Mouse (Mus musculus) cerebellum, postnatal 14 days (tissue): ENCODE measurements around the gene Nog.

ENCODE experiments used
- DNase-seq, 2 experiments: peaks; one replicate each; pipeline ENCODE4 v3.0.0; 2021; ENCODE audit warnings: mixed read lengths in 2 of 2

Gene Nog

DNA sequence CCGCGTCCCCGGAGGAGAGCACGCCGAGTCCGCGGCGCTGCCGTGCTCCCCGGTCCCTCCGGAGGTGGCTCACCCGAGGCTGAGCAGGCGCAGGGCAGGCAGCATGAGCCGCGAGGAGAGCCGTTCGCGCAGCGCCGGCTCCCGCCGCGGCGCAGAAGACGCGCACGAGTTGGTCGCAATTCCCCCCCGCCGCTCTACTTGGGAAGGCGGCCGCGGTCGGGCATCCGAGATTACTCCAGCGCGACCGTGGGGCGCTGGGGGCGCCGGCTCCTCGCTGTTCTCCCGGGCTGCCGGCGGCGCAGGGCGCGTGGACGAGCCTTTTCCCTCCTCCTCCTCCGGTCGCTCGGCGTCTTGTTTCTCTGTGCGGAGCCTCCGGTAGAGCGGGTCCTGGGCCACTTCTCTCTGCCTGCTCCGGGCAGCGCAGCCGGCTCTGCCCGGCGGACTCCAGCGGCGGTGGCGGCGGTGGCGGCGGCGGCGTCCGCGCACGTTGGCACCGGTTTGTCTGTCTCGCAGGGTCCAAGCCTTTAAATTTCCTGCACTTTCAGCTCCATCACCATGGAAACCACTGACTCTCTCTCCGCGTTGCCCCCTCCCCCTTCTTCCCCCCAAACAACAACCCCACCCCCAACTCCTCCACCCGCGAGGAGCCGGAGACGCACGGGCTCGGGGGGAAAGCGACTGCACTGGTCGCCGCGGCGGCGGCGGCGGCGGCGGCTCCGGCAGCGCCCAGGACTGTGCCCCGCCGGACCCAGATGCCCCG, at the start of gene Nog:
TSS of gene Nog (minus strand) at position 277 of the 760 bp plus-strand sequence.
- peak; percentile 50 to 65 for DNase-seq

DNA sequence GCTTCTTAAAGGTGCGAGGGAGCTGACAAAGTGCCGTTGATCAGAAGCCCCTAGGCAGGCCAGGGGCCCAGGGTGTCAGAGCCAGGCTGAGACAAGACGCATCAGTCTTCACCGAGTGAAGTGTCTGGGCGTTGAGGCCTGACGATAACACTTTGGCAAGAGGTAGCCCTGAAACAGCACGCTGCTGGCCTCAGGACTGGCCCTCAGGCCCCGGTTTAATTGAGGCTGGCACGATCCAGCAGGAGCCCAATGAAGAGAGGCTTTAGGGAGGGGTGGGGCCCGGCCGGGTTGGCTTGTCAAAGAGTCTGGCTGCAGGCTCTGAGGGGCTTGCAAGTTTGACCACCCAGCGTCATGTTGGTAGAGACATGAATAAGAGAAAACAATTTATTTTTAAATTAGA, 38.1 kb upstream of the Nog start:
- peak; percentile 39 to 58 for DNase-seq

DNA sequence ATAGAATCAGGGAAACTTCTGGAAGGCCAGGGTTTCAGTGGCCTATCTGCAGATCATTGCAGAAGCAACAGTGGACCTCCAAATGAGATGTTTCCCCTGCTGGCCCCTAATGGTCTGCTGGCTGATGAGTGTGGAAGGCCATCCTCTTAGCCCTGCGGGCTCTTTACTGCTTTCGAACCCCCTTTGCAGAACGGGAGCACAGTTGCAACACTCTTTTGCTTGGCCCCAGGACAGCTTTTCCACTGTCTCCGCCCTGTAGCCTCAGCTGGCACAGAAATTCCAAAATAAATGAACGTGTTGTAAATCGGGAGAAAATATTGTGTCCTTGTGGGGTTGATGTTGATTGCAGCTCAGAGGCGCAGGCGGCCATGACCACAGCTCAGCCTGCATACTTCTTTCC, 37.7 kb upstream of the Nog start:
- no peak for DNase-seq

DNA sequence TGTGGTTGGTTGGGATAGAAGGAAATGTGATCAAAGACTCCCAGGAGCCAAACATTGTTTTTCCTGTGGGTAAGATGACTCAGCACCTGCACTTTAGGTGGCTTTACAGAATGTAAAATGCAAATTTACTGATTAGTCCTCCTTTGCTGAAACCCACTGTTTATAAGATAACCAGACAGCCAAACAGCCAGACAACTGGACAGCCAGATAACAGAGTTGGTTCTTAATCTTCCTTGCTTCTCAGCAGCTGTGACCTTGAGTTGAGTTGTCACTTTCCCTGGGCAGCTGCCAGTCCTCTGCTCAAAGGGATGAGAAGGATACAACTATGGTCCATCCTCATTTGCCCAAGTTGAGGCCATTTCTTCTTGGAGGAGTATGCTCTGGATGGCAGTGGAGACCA, 35.8 kb upstream of the Nog start:
- DNase-seq = no peak

DNA sequence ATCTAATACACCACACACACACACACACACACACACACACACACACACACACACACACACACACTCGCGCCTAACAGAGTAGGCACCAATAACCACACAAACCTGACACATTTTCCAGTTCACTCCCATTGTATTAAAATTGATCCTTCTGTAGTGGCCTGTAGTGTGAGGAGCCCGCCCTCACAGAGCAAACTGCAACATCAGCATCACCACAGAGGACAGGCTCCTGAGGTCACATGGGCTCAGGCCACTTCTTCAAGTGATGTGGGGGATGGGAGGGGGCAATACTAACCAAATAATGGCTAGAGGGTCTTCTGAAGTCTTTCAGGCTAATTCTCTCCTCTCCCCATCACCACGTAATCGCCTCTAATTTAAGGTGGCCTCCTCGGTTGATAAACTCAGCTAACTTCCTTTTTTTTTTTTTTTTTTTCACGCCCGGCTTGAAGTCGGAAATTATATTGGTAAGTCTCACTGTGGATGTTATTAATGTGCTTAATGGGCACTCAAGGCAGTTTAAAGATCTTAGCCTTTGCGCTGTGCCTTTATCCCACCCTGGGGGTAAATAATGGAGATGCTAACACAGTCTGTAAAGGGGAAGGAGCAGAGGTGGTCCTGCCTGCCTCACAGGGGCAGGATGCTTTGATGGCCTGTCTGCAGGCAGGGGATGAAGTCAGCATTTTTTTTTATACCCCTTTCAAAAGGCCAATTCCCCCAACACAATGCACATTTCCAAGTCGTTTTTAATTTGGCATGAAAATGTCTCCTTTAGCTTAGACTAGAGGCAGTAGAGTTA, 25.2 kb upstream of the Nog start:
- DNase-seq = no peak

DNA sequence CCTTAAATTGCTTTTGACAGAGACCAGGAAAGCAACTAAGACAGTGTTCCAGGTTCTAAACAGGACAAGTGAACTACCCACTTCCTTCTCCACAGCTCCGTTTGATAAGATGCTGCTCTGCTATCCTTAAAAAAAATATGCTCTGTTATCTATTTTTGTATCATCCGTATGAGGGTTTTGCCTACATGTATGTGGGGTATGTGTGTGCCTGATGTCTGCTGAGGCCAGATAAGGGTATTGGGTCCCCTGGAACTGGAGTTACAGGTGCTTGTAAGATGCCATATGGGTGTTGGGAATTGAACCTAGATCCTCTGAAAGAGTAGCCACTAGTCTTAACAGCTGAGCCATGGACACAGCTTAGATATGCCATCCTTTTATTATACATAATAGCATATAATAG, 19.6 kb upstream of the Nog start:
- no peak for DNase-seq

DNA sequence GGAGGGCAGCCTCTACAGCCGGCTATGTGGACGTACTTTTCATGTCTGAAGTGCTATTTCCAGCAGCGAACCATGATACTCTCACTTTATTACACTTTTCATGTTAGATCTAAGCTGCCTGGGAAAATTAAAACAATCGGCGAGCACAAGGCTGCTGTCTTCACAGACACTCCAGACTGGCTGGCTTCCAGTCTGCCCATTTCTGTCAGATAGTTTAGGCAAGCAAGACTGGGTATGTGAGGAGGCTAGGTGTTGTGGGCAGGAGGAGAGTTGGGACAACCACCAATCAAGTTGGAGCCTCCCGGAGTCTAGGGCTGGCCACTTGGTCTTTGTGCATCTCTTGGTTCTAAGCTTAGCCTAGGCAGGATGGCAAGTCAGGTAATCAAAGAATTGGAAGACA, 17.5 kb upstream of the Nog start:
- no peak for DNase-seq

DNA sequence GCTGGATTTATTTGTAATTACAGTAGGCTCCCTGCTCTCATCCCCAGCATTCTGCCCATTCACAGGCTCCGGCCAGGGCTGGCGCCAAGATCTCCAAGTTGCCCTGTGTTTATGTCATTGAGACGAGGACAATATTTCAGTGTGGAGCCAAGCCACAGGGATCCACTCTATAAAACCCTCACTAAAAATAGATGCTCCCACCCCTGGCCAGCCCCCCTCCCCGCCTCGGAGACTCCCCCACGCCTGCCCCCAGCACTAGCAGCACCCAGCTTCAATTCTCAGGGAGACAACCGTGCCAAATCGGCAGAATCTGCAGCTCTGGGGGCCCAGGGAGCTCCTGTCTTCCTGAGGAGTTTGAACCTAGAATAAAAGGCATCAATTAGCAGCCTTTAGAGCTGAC, 16.2 kb upstream of the Nog start:
- DNase-seq = no peak

DNA sequence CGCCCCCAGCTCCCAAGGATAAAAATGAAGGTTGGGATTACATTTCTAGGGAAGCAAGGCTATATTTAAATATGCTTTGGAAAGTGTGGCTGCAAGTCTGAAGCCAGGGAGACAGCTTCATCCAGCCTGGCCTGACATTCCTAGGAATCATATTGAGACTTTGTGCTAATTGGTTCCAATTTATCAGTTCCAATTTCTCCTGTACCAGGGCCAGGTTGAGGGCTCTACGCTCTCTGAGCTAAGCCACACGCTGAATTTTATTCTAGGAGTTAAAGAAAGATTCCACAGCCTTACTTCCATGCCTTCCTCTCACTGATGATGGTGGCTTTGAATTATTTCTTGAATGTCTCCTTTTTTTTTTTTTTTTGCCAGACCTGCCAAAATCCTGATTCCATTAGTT, 15.6 kb upstream of the Nog start:
- DNase-seq = no peak

DNA sequence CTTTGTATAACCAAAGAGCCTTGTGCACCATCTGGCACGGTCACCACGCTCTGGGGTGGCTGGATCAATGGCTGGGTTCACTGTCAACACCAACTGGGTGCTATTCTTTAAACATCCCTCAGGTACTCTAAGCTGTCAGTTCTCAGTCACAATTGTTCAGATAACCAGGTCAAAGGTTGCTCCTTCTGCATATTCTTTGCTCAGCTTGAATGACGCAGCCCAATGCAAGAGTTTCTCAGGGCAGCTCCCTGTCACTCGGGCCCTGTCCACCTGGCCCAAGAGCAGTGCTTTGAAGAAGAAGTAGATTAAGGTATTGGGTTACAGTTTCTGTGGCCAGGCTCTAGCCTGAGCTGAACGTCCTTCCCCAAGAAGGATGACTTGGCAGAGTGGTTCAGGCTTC, 12.2 kb upstream of the Nog start:
- no peak for DNase-seq

DNA sequence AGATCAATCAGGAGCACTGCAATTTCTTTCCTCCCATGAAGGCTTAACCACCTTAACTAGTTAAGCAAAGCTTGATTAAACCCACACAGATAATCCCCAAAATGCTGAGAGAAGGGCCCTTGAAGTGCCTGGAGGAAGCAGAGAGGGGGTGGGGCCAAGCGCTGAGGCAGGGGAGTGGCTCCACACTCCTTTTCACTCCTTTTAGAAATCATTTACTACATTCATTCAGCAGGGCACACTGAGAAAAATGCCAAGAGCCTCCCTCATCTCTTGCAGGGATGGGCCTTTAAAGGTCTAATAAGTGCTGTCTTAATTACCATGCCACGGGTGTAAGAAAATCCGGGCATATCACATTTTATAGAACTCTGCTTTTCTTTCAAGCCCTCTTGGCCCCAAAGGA, 10.2 kb upstream of the Nog start:
- no peak for DNase-seq

DNA sequence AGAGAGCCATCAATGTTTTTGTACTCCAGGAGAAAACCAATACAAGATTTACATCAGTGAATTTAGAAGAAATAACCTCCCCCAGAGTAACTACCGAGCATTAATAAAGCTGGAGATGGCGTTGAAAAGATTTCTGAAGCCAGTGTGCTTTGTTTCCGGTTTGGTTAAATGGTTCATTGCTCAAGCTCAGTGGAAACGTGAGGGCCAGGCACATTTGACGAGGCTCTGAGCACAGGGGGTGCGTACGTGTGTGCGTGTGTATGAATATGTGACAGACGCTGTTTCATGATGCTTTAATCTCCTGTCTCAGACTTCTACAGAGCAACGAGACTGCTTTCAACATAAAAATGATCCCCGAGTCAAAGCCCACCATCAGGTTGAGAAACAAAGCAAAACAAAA, 8.1 kb upstream of the Nog start:
- no peak for DNase-seq

DNA sequence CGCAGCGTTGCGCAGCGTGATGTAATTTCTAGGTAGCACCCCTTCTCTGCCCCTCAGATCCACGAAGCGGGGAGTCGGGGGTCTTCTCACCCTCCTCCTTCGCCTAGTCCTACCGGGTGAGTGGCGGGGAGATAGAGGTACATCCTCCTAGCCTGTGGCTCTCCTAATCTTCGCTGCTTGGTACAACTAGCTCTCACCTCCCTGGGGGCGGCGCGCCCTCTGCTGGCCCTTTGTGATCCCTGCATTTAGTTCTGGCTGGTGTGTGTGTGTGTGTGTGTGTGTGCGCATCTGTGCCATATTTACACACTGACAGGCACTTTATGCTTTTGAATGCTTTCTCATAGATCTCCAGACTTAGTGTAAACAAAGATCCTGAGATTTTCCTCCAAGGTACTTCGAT, 1.3 kb upstream of the Nog start:
- peak; percentile 93 to 96 for DNase-seq

DNA sequence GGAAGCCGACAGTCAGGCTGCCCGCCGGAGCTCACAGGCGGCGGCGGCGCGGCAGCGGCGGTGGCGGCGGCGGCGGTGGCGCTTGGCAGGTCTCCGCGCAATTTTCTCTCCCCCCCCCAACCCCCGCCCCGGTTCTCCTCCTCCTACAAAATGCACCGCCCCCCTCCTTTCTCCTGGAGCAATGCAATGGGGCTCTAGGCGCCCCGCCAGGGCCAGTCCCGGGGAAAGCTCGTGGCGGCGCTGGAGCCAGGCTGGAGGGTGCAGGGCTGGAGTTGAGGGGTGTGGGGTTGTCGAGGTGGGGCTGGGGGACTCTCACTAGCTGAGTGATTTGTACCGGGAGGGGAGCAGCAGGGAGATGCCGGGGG, 666 bp upstream of the Nog start:
- peak in 1 of 2 experiments; percentile 72 for DNase-seq

DNA sequence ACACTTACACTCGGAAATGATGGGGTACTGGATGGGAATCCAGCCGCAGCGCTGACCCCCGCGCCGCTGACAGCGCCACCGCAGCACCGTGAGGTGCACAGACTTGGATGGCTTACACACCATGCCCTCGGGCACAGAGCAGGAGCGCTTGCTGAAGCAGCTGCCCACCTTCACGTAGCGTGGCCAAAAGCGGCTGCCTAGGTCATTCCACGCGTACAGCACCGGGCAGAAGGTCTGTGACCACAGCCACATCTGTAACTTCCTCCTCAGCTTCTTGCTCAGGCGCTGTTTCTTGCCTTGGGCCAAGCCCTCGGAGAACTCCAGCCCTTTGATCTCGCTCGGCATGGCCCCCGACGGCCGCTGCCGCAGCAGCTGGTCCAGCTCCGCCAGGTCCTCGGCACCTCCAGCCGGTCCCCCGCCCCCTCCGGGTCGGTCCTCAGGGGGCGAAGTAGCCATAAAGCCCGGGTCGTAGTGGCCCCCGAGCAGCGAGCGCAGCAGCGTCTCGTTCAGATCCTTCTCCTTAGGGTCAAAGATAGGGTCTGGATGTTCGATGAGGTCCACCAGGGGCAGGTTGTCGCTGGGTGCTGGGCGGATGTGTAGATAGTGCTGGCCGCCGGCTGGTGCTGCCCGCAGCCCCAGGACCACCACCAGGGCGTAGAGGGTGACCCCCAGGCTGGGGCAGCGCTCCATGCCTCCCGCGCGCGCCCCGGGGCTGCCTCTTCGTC, 639 bp downstream of the Nog start:
- DNase-seq = peak; percentile 15 to 17

DNA sequence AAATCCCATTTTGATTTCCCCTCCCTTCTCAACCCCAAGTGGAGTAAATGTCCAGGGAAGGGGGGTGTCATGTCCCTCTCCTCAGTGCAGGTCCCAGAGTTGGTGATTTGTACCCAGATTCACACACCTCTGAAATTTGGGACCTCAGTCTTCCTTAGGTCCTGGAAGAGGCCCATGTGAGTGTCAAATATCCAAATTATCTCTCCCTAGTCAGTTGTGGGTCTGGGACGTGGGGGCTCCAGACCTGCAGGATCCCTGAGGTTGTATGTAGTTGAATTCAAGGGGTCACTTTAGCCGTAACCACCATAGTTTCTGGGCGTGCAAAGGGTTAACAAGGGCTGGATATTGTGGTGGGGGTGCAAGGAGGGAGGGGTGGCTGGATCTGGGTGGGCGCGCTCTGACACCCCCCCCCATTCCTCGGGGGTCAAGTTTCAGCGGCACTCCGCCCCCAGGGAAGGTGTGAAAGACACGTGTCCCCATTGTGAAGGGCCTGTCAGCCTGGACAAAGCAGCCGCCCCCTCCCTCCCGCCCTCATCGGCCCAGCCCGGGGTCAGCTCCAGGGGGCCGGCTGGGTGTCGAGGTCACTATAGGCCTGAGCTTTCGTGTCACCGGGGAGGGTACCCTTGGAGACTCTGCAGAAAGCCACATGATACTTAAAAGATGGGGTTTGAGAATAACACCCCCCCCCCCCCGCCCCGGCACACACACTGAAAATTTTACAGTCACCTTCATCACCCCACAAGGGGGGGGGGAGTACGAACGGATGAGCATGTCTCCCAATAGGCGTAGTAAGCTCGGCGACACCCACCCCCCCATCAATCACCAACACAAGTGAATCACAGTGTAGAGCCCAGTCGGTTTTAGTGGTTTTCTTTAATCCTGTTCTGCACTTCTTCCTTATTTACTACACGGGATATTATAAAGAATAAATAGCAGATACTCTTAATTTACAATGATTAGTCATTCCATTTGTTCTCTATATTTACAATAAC, 2.1 kb downstream of the Nog start:
- no peak for DNase-seq

DNA sequence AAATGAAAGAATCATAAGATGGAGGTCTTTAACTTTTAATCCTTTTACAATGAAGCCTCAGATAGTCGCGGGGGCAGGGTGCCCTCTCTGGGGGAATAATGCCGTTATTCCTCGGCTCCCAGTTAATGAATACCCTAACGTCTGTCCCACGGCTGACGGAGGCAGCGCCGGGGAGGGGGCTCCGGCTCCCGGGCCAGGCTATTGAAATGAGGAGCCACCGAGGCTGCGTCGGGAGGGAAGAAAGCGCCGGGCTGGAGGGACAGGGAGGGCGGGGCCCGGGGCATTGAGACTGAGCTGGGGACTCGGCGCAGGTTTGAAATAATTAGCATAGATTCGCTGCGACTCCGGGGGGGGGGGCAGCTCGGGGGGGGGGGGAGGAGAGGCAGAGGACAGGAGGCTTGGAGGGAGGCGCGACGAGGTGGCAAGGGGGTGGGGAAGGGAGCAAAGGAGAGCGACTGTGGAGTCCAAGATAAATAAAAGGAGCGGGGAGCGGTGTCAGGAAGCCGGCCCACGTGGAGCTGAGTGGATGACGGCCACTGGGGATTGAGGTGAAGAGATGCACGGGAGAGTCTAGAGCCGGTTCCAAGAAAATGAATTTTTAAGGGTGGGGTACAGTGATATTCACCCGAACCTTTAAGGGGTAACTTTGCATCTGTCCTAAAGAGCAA, 2.9 kb downstream of the Nog start:
- DNase-seq = peak; percentile 26 to 38

DNA sequence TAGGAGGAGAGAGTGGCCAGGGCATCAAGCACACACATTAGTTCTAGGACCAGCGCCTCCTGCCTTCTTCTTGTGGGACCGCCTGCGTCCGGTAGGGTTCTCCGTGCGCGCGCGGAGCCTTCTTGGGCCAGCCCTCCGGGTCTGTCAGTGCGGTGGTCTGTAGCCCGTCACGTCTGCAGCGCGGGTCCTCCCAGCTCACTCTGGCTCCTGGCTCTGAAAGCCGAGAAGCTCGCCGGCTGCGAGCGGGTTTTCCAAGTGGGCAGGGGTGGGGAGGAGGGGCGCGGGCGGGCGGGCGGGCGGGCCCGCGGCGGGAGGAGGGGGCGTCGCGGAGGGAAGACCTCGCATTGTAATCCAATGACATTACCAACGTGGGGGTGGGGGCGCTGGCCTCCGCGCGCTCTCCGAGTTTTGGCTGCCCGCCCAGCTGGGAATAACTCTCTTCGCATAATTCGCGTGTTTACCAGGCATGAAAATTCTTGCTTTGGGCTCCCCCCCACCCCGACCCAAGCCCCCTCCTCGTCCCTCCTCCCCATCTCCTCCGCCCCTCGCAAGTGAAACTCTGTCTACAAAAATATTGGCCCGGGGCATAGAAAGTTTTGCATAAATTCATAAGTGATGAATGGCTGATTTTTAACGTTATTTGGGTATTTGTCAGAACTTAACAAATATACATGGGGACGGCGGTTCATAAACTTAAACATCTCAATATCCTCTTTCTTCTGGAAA, 3.7 kb downstream of the Nog start:
- DNase-seq = peak; percentile 56 to 65

DNA sequence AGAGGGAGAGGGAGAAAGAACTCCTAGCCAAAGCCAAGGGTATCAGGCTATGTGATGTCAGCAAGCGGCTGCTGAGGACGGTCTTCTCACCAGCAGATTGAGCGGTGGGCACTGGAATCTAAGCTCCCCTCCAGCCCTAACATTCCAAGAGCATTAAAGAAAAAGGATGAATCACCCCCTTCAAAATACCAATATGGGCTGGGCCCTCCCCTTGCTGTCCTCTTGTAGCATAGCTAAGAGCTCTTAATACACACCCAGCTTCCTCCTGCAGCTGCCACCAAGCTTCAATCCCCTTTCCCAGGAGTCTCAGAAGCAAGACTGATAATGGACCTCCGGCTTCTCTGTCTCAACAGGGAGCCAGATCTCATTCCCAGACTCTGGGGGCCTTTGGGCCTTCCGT, 4.6 kb downstream of the Nog start:
- no peak for DNase-seq

DNA sequence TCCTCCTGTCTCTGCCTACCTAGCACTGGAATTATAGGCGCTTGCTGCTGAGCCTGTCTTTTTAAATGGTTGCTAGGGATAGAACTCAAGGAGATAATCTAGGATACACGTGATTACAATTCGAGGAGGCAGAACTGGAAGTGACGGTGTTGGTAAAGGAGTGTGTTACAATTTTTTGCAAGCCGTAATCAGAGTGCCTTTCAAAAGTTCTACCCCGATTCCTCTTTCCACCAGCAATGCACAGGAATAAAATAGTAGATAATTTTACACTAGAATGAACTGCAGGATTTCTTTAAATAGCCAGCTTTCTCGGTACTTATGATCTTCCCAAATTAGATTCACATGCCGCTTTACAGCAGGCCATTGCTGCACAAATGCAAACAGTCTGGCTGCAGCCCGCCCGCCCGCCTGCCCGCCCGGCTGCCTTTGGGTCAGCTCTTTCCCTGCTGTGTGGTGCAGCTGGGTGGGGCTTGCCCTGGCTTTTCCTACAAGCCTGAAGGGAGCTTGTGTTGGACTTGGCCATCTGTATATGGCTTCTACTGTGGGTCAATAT, 32.2 kb downstream of the Nog start:
- DNase-seq = no peak

DNA sequence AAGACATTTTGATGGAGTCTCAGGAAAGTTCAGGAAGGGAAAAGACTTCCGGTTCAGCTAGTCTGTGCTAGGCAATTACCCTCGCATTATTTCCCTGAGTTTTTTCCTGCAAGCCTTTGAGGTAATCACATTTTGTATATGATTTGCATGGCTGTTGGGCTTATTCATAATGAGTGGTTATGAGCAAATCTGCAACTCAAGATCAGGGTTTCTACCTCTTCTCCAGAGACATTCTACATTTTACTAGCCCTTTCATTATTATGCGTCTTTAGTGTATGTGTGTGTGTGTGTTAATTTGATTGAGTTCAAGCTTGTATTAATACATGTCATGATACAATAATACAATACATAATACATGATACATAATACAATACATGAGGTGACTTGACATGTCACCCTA, 34.6 kb downstream of the Nog start:
- DNase-seq = no peak
